Mouse (Mus musculus): ENCODE data around the gene Mybpc1. TPM values are rescaled to one million over a fixed set of nuclear protein-coding genes. Genes with fewer than 3 reads are reported as not detected.
"Not testable (repeated sequence)": the region's sequence is repeated elsewhere in the genome, so short reads cannot be mapped to it uniquely, and the experiment has no call there.

The Mybpc1 gene
- polyA plus RNA-seq, 1 experiment from 2014 or later, result 6.6 TPM

- no peak overlapping the region for H3K4me2 ChIP-seq
- 0 out of 2 replicates have a peak, but pooled peaks cover 9% of the 10 kb centered on the region for H3K4me1 ChIP-seq (ENCODE audit: control insufficient read depth, insufficient read depth, low read length)
- no peaks in the 10 kb centered on the region for H3K36me3 ChIP-seq (ENCODE audit: control insufficient read depth, insufficient read depth, low read length)
- no peak overlapping the region for H3K4me3 ChIP-seq (ENCODE audit: low read depth, low read length)
- no peak overlapping the region for H3K27ac ChIP-seq (ENCODE audit: low read depth, low read length)
- no peaks in the 10 kb centered on the region for H3K27me3 ChIP-seq (ENCODE audit: control insufficient read depth, insufficient read depth, low read length)
- WGBS (ENCODE audit: insufficient replicate concordance), result 52% methylated on average over 11 of the region's 11 CpGs
- H3K9ac ChIP-seq (ENCODE audit: low read depth, low read length), result no peak overlapping the region
- H3K9me3 ChIP-seq (replicated peaks; ENCODE audit: control insufficient read depth, low read length), result no peaks in the 10 kb centered on the region
- no peak for ATAC-seq (replicated peaks; ENCODE audit: insufficient number of reproducible peaks, low FRiP score, low TSS enrichment)
Measured at GRCm38 (mm10) chr10:88496864-88497564, 107.9 kb downstream of the Mybpc1 start.

- WGBS (ENCODE audit: insufficient replicate concordance), result 69% methylated on average over 4 of the region's 4 CpGs
- Histone ChIP-seq H3K27ac (ENCODE audit: low read depth, low read length) (no peak overlapping the region), H3K36me3 (ENCODE audit: control insufficient read depth, insufficient read depth, low read length) (no peaks in the 10 kb centered on the region), H3K27me3 (ENCODE audit: control insufficient read depth, insufficient read depth, low read length) (no peaks in the 10 kb centered on the region), H3K4me2 (no peak overlapping the region), H3K9ac (ENCODE audit: low read depth, low read length) (no peak overlapping the region), H3K4me3 (ENCODE audit: low read depth, low read length) (no peak overlapping the region), H3K4me1 (ENCODE audit: control insufficient read depth, insufficient read depth, low read length) (no peaks in the 10 kb centered on the region), H3K9me3 (replicated peaks; ENCODE audit: control insufficient read depth, low read length) (no peaks in the 10 kb centered on the region)
- ATAC-seq (replicated peaks; ENCODE audit: insufficient number of reproducible peaks, low FRiP score, low TSS enrichment), result no peak
Measured at GRCm38 (mm10) chr10:88494959-88495587, 109.9 kb downstream of the Mybpc1 start.

GRCm38 (mm10) chr10:88492658-88493057 lies 112.3 kb downstream of the Mybpc1 start:
- Histone ChIP-seq H3K9ac (ENCODE audit: low read depth, low read length) (no peak overlapping the region), H3K9me3 (replicated peaks; ENCODE audit: control insufficient read depth, low read length) (no peaks in the 10 kb centered on the region), H3K36me3 (ENCODE audit: control insufficient read depth, insufficient read depth, low read length) (no peaks in the 10 kb centered on the region), H3K4me2 (no peak overlapping the region), H3K4me3 (ENCODE audit: low read depth, low read length) (no peak overlapping the region), H3K27ac (ENCODE audit: low read depth, low read length) (no peak overlapping the region), H3K4me1 (ENCODE audit: control insufficient read depth, insufficient read depth, low read length) (no peaks in the 10 kb centered on the region), H3K27me3 (ENCODE audit: control insufficient read depth, insufficient read depth, low read length) (no peaks in the 10 kb centered on the region)
- 82% methylated on average over 8 of the region's 8 CpGs for WGBS (ENCODE audit: insufficient replicate concordance)
- ATAC-seq (replicated peaks; ENCODE audit: insufficient number of reproducible peaks, low FRiP score, low TSS enrichment), result no peak

DNA sequence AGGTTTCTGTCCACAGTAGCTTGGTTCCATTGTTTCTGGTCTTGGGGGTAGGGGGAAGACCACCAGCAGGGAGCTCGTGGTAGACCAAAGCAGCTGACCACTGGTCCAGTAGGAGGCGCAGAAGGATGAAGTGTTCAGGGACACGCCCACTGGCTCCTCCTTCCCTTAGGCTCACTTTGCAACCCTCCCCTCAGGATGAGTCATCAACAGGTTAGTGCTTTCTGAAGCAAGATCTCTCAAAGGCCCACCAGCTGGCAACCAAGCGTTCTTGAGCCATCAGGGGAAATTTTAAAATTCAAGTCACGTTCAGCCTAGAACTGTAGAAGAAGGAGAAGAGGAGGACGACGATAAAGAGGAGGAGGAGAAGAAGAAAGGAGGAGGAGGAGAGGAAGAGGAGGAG lies 113.3 kb downstream of the Mybpc1 start:
- Histone ChIP-seq H3K4me2 (no peak overlapping the region), H3K36me3 (ENCODE audit: control insufficient read depth, insufficient read depth, low read length) (no peaks in the 10 kb centered on the region), H3K9ac (ENCODE audit: low read depth, low read length) (no peak overlapping the region), H3K4me1 (ENCODE audit: control insufficient read depth, insufficient read depth, low read length) (no peaks in the 10 kb centered on the region), H3K9me3 (replicated peaks; ENCODE audit: control insufficient read depth, low read length) (no peaks in the 10 kb centered on the region), H3K4me3 (ENCODE audit: low read depth, low read length) (no peak overlapping the region), H3K27ac (ENCODE audit: low read depth, low read length) (no peak overlapping the region), H3K27me3 (ENCODE audit: control insufficient read depth, insufficient read depth, low read length) (no peaks in the 10 kb centered on the region)
- WGBS (ENCODE audit: insufficient replicate concordance), result 52% methylated on average over 7 of the region's 7 CpGs
- no peak for ATAC-seq (replicated peaks; ENCODE audit: insufficient number of reproducible peaks, low FRiP score, low TSS enrichment)

DNA sequence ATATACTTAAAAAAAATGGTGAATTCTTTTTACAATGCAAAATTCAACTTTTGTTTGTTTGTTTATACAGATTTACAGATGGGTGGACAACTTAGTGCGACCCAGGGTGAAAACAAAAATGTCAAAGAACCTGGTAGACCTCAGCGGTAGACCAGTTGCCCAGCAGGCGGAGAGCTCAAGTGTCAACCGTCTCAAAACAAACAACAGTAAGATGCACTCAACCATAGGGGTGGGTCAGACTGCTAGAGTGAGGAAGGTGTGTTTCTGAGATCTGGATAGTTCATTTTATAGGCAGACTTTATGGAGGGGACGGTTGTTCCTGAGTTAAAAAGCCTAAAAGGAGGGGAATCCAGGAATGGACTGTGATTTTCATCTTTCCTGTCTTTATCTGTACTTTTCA lies 116.3 kb downstream of the Mybpc1 start:
- 86% methylated on average over 5 of the region's 5 CpGs for WGBS (ENCODE audit: insufficient replicate concordance)
- H3K36me3 ChIP-seq (ENCODE audit: control insufficient read depth, insufficient read depth, low read length), result no peaks in the 10 kb centered on the region
- no peaks in the 10 kb centered on the region for H3K9me3 ChIP-seq (replicated peaks; ENCODE audit: control insufficient read depth, low read length)
- no peak overlapping the region for H3K4me2 ChIP-seq
- H3K4me3 ChIP-seq (ENCODE audit: low read depth, low read length), result no peak overlapping the region
- no peak overlapping the region for H3K27ac ChIP-seq (ENCODE audit: low read depth, low read length)
- H3K4me1 ChIP-seq (ENCODE audit: control insufficient read depth, insufficient read depth, low read length), result no peaks in the 10 kb centered on the region
- H3K27me3 ChIP-seq (ENCODE audit: control insufficient read depth, insufficient read depth, low read length), result no peaks in the 10 kb centered on the region
- no peak overlapping the region for H3K9ac ChIP-seq (ENCODE audit: low read depth, low read length)
- ATAC-seq (replicated peaks; ENCODE audit: insufficient number of reproducible peaks, low FRiP score, low TSS enrichment), result no peak

GRCm38 (mm10) chr10:88482866-88483265 lies 122.1 kb downstream of the Mybpc1 start:
- 87% methylated on average over 10 of the region's 10 CpGs for WGBS (ENCODE audit: insufficient replicate concordance)
- H3K4me3 ChIP-seq (ENCODE audit: low read depth, low read length); H3K4me1 ChIP-seq (ENCODE audit: control insufficient read depth, insufficient read depth, low read length); H3K36me3 ChIP-seq (ENCODE audit: control insufficient read depth, insufficient read depth, low read length); H3K27ac ChIP-seq (ENCODE audit: low read depth, low read length); H3K27me3 ChIP-seq (ENCODE audit: control insufficient read depth, insufficient read depth, low read length); H3K9ac ChIP-seq (ENCODE audit: low read depth, low read length); ATAC-seq (replicated peaks; ENCODE audit: insufficient number of reproducible peaks, low FRiP score, low TSS enrichment); H3K4me2 ChIP-seq; H3K9me3 ChIP-seq (replicated peaks; ENCODE audit: control insufficient read depth, low read length): not testable (repeated sequence)

Other genes with a start within 250 kb of the Mybpc1 start
- gene Dram1, start 226.1 kb downstream of the Mybpc1 start, polyA plus RNA-seq (2014; fragmentation: Nextera tagmentation; extraction: Ambion mirVana), result 0.39 and 1.1 TPM in 2 replicates
- gene Gnptab, start 226.0 kb downstream of the Mybpc1 start, polyA plus RNA-seq (2014; fragmentation: Nextera tagmentation; extraction: Ambion mirVana), result 8.3 and 8.9 TPM in 2 replicates
- 0.29 and 0.44 TPM in 2 replicates for gene Sycp3, start 145.6 kb downstream of the Mybpc1 start, polyA plus RNA-seq (2014; fragmentation: Nextera tagmentation; extraction: Ambion mirVana)
- gene Chpt1, start 101.1 kb downstream of the Mybpc1 start, polyA plus RNA-seq (2014; fragmentation: Nextera tagmentation; extraction: Ambion mirVana), result 29.9 and 34.3 TPM in 2 replicates
- gene Spic, start 79.9 kb upstream of the Mybpc1 start, polyA plus RNA-seq (2014; fragmentation: Nextera tagmentation; extraction: Ambion mirVana), result not detected in 2 replicates
- gene Arl1, start 125.7 kb upstream of the Mybpc1 start, polyA plus RNA-seq (2014; fragmentation: Nextera tagmentation; extraction: Ambion mirVana), result 141 and 149 TPM in 2 replicates
- 13.3 and 15.5 TPM in 2 replicates for gene Utp20, start 221.7 kb upstream of the Mybpc1 start, polyA plus RNA-seq (2014; fragmentation: Nextera tagmentation; extraction: Ambion mirVana)

Data from heart, embryonic 11.5 days (tissue).